Mouse (Mus musculus) lung, embryonic 15.5 days (tissue): Measurements from ENCODE around the gene Myo1a. TPM values are rescaled to one million over a fixed set of nuclear protein-coding genes. Genes with fewer than 3 reads are reported as not detected.

Experiments
- ATAC-seq: fragments of 200-750 bp; cut with Nextera tagmentation; 2 replicates; pipeline ENCODE4 v1.8.0; 2017; ENCODE audit warnings: moderate number of reproducible peaks, borderline replicate concordance; ENCODE audit not compliant: low FRiP score, low TSS enrichment; ENCODE audit errors: extremely low read depth
- H3K27ac ChIP-seq: fragments of 300-500 bp; sonication (generic); 2 replicates; pipeline ENCODE4 v1.5.1; 2015; ENCODE audit warnings: moderate library complexity, mild to moderate bottlenecking, inconsistent platforms
- H3K27me3 ChIP-seq: fragments of 300-500 bp; sonication (generic); 2 replicates; pipeline ENCODE4 v1.6.1; 2015; ENCODE audit warnings: inconsistent platforms
- H3K36me3 ChIP-seq: fragments of 300-500 bp; sonication (generic); 2 replicates; pipeline ENCODE4 v1.6.1; 2015; ENCODE audit warnings: inconsistent platforms
- H3K4me1 ChIP-seq: fragments of 300-500 bp; sonication (generic); 2 replicates; pipeline ENCODE4 v1.6.1; 2015; ENCODE audit warnings: inconsistent platforms
- H3K4me2 ChIP-seq: fragments of 300-500 bp; sonication (generic); 2 replicates; pipeline ENCODE4 v1.6.1; 2015; ENCODE audit warnings: inconsistent platforms, mild to moderate bottlenecking, moderate library complexity
- H3K4me3 ChIP-seq: fragments of 300-500 bp; sonication (generic); 2 replicates; pipeline ENCODE4 v1.5.1; 2015; ENCODE audit warnings: mild to moderate bottlenecking, inconsistent platforms
- H3K9ac ChIP-seq: fragments of 300-500 bp; sonication (generic); 2 replicates; pipeline ENCODE4 v1.6.1; 2015; ENCODE audit warnings: inconsistent platforms
- H3K9me3 ChIP-seq: fragments of 300-500 bp; sonication (generic); 2 replicates; pipeline ENCODE4 v1.6.1; 2016; ENCODE audit warnings: inconsistent platforms
- WGBS: fragments of 180-500 bp; shearing (Covaris S2); methylation state at CpG from one replicate; pipeline ENCODE4 v1.1.7; 2015; 5-methylcytosine and 5-hydroxymethylcytosine counted together
- polyA plus RNA-seq: library from polyadenylated mRNA; unstranded; fragments of >200 nt; fragmentation: Nextera tagmentation; extraction: Ambion mirVana; gene quantifications from 2 replicates; pipeline ENCODE4 v1.2.1, GENCODE M21; 2015

Myo1a gene
- polyA plus RNA-seq, 1 experiment from 2014 or later: 0.34 TPM

- peak; percentile 96 for ATAC-seq
- Histone ChIP-seq H3K4me3 (peak overlapping the region; percentile 91), H3K36me3 (no peaks in the 10 kb centered on the region), H3K27me3 (no peaks in the 10 kb centered on the region), H3K27ac (peak overlapping the region; percentile 79), H3K4me2 (peak overlapping the region; percentile 96), H3K9me3 (no peaks in the 10 kb centered on the region), H3K4me1 (peaks cover 20% of the 10 kb centered on the region), H3K9ac (peak overlapping the region; percentile 74)
- WGBS: under 1% methylated on average over 71 of the region's 71 CpGs
Observed at GRCm38 (mm10) chr10:127676691-127677548, 28.1 kb upstream of the Myo1a start.

GRCm38 (mm10) chr10:127677591-127678336 lies 27.2 kb upstream of the Myo1a start:
- Histone ChIP-seq H3K27me3 (no peaks in the 10 kb centered on the region), H3K9me3 (no peaks in the 10 kb centered on the region), H3K4me1 (peaks cover 20% of the 10 kb centered on the region), H3K4me3 (peak overlapping the region; percentile 91), H3K27ac (peak overlapping the region; percentile 78), H3K36me3 (no peaks in the 10 kb centered on the region), H3K9ac (peak overlapping the region; percentile 74), H3K4me2 (peak overlapping the region; percentile 96)
- 5% methylated on average over 14 of the region's 14 CpGs for WGBS
- ATAC-seq: 0 out of 2 replicates have a peak, but pooled peaks have one; percentile 8

GRCm38 (mm10) chr10:127679208-127679607 lies 25.8 kb upstream of the Myo1a start:
- no peaks in the 10 kb centered on the region for H3K9me3 ChIP-seq
- no peaks in the 10 kb centered on the region for H3K27me3 ChIP-seq
- 79% methylated on average over 1 of the region's 1 CpGs for WGBS
- H3K9ac ChIP-seq: no peak overlapping the region
- peaks cover 20% of the 10 kb centered on the region for H3K4me1 ChIP-seq
- H3K4me2 ChIP-seq: no peak overlapping the region
- no peak for ATAC-seq
- no peaks in the 10 kb centered on the region for H3K36me3 ChIP-seq
- no peak overlapping the region for H3K4me3 ChIP-seq
- no peak overlapping the region for H3K27ac ChIP-seq

- WGBS: 88% methylated on average over 3 of the region's 3 CpGs
- no peak for ATAC-seq
Observed at GRCm38 (mm10) chr10:127679881-127680280, 25.1 kb upstream of the Myo1a start.

GRCm38 (mm10) chr10:127682886-127683285 lies 22.1 kb upstream of the Myo1a start:
- no peak overlapping the region for H3K27ac ChIP-seq
- WGBS: 78% methylated on average over 6 of the region's 6 CpGs
- no peaks in the 10 kb centered on the region for H3K27me3 ChIP-seq
- ATAC-seq: no peak
- H3K4me2 ChIP-seq: no peak overlapping the region
- no peaks in the 10 kb centered on the region for H3K9me3 ChIP-seq
- no peaks in the 10 kb centered on the region for H3K36me3 ChIP-seq
- no peak overlapping the region for H3K9ac ChIP-seq
- H3K4me3 ChIP-seq: no peak overlapping the region
- H3K4me1 ChIP-seq: peaks cover 4% of the 10 kb centered on the region

More at GRCm38 (mm10) chr10:127679881-127680280, 25.1 kb upstream of the Myo1a start:
- H3K4me1 ChIP-seq: peaks cover 19% of the 10 kb centered on the region
- no peak overlapping the region for H3K4me3 ChIP-seq
- no peaks in the 10 kb centered on the region for H3K9me3 ChIP-seq
- no peak overlapping the region for H3K4me2 ChIP-seq
- H3K27ac ChIP-seq: no peak overlapping the region
- no peaks in the 10 kb centered on the region for H3K36me3 ChIP-seq
- no peak overlapping the region for H3K9ac ChIP-seq
- H3K27me3 ChIP-seq: no peaks in the 10 kb centered on the region

- 12% methylated on average over 1 of the region's 1 CpGs for WGBS
- no peaks in the 10 kb centered on the region for H3K27me3 ChIP-seq
- H3K36me3 ChIP-seq: peaks cover 28% of the 10 kb centered on the region
- H3K9me3 ChIP-seq: no peaks in the 10 kb centered on the region
- no peak overlapping the region for H3K27ac ChIP-seq
- H3K4me3 ChIP-seq: no peak overlapping the region
- no peak for ATAC-seq
- H3K4me1 ChIP-seq: no peaks in the 10 kb centered on the region
- H3K4me2 ChIP-seq: no peak overlapping the region
- H3K9ac ChIP-seq: no peak overlapping the region
Observed at GRCm38 (mm10) chr10:127691053-127691452, 13.9 kb upstream of the Myo1a start.

GRCm38 (mm10) chr10:127694636-127695035 lies 10.3 kb upstream of the Myo1a start:
- ATAC-seq: no peak
- H3K9me3 ChIP-seq: no peaks in the 10 kb centered on the region
- no peaks in the 10 kb centered on the region for H3K4me1 ChIP-seq
- 54% methylated on average over 2 of the region's 2 CpGs for WGBS
- H3K9ac ChIP-seq: no peak overlapping the region
- H3K27ac ChIP-seq: no peak overlapping the region
- H3K4me3 ChIP-seq: no peak overlapping the region
- no peak overlapping the region for H3K4me2 ChIP-seq
- peaks cover 46% of the 10 kb centered on the region for H3K36me3 ChIP-seq
- no peaks in the 10 kb centered on the region for H3K27me3 ChIP-seq

GRCm38 (mm10) chr10:127695775-127696174 lies 9.2 kb upstream of the Myo1a start:
- Histone ChIP-seq H3K4me2 (no peak overlapping the region), H3K27ac (no peak overlapping the region), H3K4me1 (no peaks in the 10 kb centered on the region), H3K27me3 (no peaks in the 10 kb centered on the region), H3K36me3 (peaks cover 42% of the 10 kb centered on the region), H3K9me3 (no peaks in the 10 kb centered on the region), H3K9ac (no peak overlapping the region), H3K4me3 (no peak overlapping the region)
- 90% methylated on average over 7 of the region's 7 CpGs for WGBS
- ATAC-seq: no peak

GRCm38 (mm10) chr10:127698966-127699365 lies 6.0 kb upstream of the Myo1a start:
- Histone ChIP-seq H3K27me3 (no peaks in the 10 kb centered on the region), H3K9me3 (no peaks in the 10 kb centered on the region), H3K36me3 (peaks cover 29% of the 10 kb centered on the region; the same call in 1 of the 2 replicates), H3K27ac (no peak overlapping the region), H3K4me3 (no peak overlapping the region), H3K4me2 (no peak overlapping the region), H3K9ac (no peak overlapping the region), H3K4me1 (no peaks in the 10 kb centered on the region)
- 91% methylated on average over 7 of the region's 7 CpGs for WGBS
- ATAC-seq: no peak

- Histone ChIP-seq H3K9me3 (no peaks in the 10 kb centered on the region), H3K4me1 (peaks cover 11% of the 10 kb centered on the region; the same call in 1 of the 2 replicates), H3K9ac (no peak overlapping the region), H3K4me2 (no peak overlapping the region), H3K36me3 (peaks cover 7% of the 10 kb centered on the region; the same call in 1 of the 2 replicates), H3K4me3 (no peak overlapping the region), H3K27ac (no peak overlapping the region), H3K27me3 (no peaks in the 10 kb centered on the region)
- no peak for ATAC-seq
- 34% methylated on average over 4 of the region's 4 CpGs for WGBS
Observed at GRCm38 (mm10) chr10:127703299-127703698, 1.7 kb upstream of the Myo1a start.

GRCm38 (mm10) chr10:127704293-127704692 lies 677 bp upstream of the Myo1a start:
- no peaks in the 10 kb centered on the region for H3K9me3 ChIP-seq
- no peak for ATAC-seq
- peaks cover 11% of the 10 kb centered on the region; the same call in 1 of the 2 replicates for H3K4me1 ChIP-seq
- H3K36me3 ChIP-seq: peaks cover under 1% of the 10 kb centered on the region; the same call in 1 of the 2 replicates
- no peak overlapping the region for H3K27ac ChIP-seq
- H3K27me3 ChIP-seq: no peaks in the 10 kb centered on the region
- no peak overlapping the region for H3K4me3 ChIP-seq
- no peak overlapping the region for H3K4me2 ChIP-seq
- H3K9ac ChIP-seq: no peak overlapping the region
- WGBS: 44% methylated on average over 2 of the region's 2 CpGs

- peaks cover 11% of the 10 kb centered on the region; the same call in 1 of the 2 replicates for H3K4me1 ChIP-seq
- no peak overlapping the region for H3K9ac ChIP-seq
- no peak overlapping the region for H3K4me3 ChIP-seq
- H3K4me2 ChIP-seq: no peak overlapping the region
- ATAC-seq: no peak
- no peaks in the 10 kb centered on the region for H3K9me3 ChIP-seq
- no peaks in the 10 kb centered on the region for H3K36me3 ChIP-seq
- no peaks in the 10 kb centered on the region for H3K27me3 ChIP-seq
- H3K27ac ChIP-seq: no peak overlapping the region
- 89% methylated on average over 4 of the region's 4 CpGs for WGBS
Observed at GRCm38 (mm10) chr10:127705783-127706182, 813 bp downstream of the Myo1a start.
